Mouse (Mus musculus) embryonic facial prominence, embryonic 12.5 days (tissue): ENCODE results near the gene 2810004N23Rik. TPM values are rescaled to one million over a fixed set of nuclear protein-coding genes. Genes with fewer than 3 reads are reported as not detected.
"Not testable (repeated sequence)": the region's sequence is repeated elsewhere in the genome, so short reads cannot be mapped to it uniquely, and the experiment has no call there.

Experiments used
- ATAC-seq: fragments of 200-750 bp; cut with Nextera tagmentation; 2 replicates; pipeline ENCODE4 v1.8.0; 2017; ENCODE audit not compliant: insufficient number of reproducible peaks, insufficient read depth, low FRiP score, low TSS enrichment
- H3K27ac ChIP-seq: fragments of 300-500 bp; sonication (generic); 2 replicates; pipeline ENCODE4 v1.5.1; 2016; ENCODE audit warnings: mild to moderate bottlenecking
- H3K27me3 ChIP-seq: fragments of 300-500 bp; sonication (generic); 2 replicates; pipeline ENCODE4 v1.6.1; 2016; ENCODE audit warnings: mild to moderate bottlenecking, moderate library complexity
- H3K36me3 ChIP-seq: fragments of 300-500 bp; sonication (generic); 2 replicates; pipeline ENCODE4 v1.6.1; 2016; ENCODE audit warnings: mild to moderate bottlenecking
- H3K4me1 ChIP-seq: fragments of 300-500 bp; sonication (generic); 2 replicates; pipeline ENCODE4 v1.6.1; 2016
- H3K4me2 ChIP-seq: fragments of 300-500 bp; sonication (generic); replicated peaks from 2 replicates; pipeline ENCODE4 v1.6.1; 2016; ENCODE audit warnings: mild to moderate bottlenecking, moderate library complexity
- H3K4me3 ChIP-seq: fragments of 300-500 bp; sonication (generic); 2 replicates; pipeline ENCODE4 v1.5.1; 2016; ENCODE audit warnings: mild to moderate bottlenecking
- H3K9ac ChIP-seq: fragments of 300-500 bp; sonication (generic); 2 replicates; pipeline ENCODE4 v1.6.1; 2016; ENCODE audit warnings: mild to moderate bottlenecking, moderate library complexity
- H3K9me3 ChIP-seq: fragments of 300-500 bp; sonication (generic); 2 replicates; pipeline ENCODE4 v1.6.1; 2016; ENCODE audit warnings: mild to moderate bottlenecking, moderate library complexity
- WGBS: fragments of 180-500 bp; shearing (Covaris S2); methylation state at CpG from one replicate; pipeline ENCODE4 v1.1.7; 2016; 5-methylcytosine and 5-hydroxymethylcytosine counted together
- polyA plus RNA-seq: library from polyadenylated mRNA; unstranded; fragments of >200 nt; fragmentation: Nextera tagmentation; extraction: Ambion mirVana; gene quantifications from 2 replicates; pipeline ENCODE4 v1.2.1, GENCODE M21; 2016

The 2810004N23Rik gene
- polyA plus RNA-seq, 1 experiment from 2014 or later = 53.5 TPM

DNA sequence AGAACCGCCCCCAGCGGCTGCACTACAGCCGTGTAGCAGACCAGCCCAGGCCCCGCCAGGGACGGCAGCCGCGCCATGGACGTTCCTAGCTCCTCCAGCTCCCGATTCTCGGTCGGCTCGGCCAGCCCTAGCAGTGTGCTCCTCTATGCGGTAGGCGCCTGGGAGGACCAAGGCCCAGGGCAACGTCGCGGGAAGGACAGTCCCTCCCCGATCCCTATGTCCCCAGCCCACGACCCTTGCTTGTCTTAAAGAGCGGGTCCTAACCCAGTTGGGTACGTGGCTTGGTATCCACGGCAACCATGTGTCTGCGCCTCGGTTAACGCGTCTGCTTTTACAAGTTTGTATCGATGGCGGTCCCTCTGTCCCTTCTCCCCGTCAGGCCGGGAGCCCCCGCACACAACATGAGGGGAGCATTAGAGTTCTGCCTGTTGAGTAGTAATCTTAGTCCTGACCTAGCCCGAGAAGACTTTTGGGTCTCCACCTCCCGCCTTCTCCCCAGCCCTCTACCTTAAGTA, 300 bp upstream of the 2810004N23Rik start:
- H3K9ac ChIP-seq = peak overlapping the region; percentile 91
- no peaks in the 10 kb centered on the region for H3K27me3 ChIP-seq
- ATAC-seq = peak; percentile 82; the same call in 1 of the 2 replicates
- H3K9me3 ChIP-seq = no peaks in the 10 kb centered on the region
- H3K27ac ChIP-seq = peak overlapping the region; percentile 93
- H3K4me3 ChIP-seq = peak overlapping the region; percentile 97
- peaks cover 11% of the 10 kb centered on the region for H3K4me1 ChIP-seq
- 1% methylated on average over 33 of the region's 33 CpGs for WGBS
- H3K36me3 ChIP-seq = peaks cover 27% of the 10 kb centered on the region
- H3K4me2 ChIP-seq = peak overlapping the region; percentile 79

DNA sequence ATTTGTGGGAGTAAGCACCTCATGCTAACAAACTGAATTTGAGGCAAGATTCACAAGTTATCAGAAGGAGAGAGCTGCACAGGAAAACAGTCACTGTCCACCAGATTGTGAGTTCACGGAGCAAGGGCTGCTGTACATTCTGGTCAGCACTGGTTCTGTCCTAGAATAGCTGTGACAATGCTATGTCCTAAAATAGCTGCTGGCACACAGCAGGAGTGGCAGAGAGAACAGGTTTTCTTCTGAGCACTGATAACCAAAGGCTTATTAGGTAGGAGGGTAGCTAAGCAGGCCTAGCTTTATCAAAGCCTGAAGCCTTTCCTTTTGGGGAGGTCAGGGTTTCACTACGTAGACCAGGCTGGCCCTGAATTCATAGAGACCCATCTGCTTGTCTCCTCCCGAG, 2.7 kb downstream of the 2810004N23Rik start:
- no peak for ATAC-seq
- H3K4me1 ChIP-seq = peaks cover 11% of the 10 kb centered on the region
- H3K4me3 ChIP-seq = no peak overlapping the region
- no peak overlapping the region for H3K9ac ChIP-seq
- H3K4me2 ChIP-seq = no peak overlapping the region
- no peaks in the 10 kb centered on the region for H3K9me3 ChIP-seq
- WGBS = 97% methylated on average over 3 of the region's 3 CpGs
- H3K27me3 ChIP-seq = no peaks in the 10 kb centered on the region
- peaks cover 53% of the 10 kb centered on the region for H3K36me3 ChIP-seq
- no peak overlapping the region for H3K27ac ChIP-seq

DNA sequence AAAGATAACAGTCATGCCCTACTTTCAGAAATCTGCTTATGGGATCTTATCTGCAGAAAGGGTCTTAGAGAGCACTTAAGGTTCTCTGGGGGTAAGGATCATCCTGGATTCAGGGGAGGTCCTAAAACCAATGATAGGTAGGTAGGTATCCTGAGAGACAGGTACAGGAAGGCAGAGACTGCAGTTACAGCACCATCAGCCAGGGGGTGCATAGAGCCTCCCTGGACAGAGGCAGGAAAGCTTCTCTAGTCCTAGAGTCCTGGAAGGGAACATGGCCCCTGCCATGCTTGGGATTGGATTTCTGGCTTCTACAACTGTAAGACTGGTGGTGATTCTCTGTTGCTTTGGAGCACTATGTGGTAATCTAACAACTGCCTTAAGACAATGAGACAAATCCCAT, 3.5 kb downstream of the 2810004N23Rik start:
- no peaks in the 10 kb centered on the region for H3K27me3 ChIP-seq
- H3K36me3 ChIP-seq = peaks cover 60% of the 10 kb centered on the region
- no peak overlapping the region for H3K27ac ChIP-seq
- H3K4me1 ChIP-seq = peaks cover 11% of the 10 kb centered on the region
- H3K9ac ChIP-seq = no peak overlapping the region
- ATAC-seq = no peak
- no peak overlapping the region for H3K4me3 ChIP-seq
- no peak overlapping the region for H3K4me2 ChIP-seq
- no peaks in the 10 kb centered on the region for H3K9me3 ChIP-seq

DNA sequence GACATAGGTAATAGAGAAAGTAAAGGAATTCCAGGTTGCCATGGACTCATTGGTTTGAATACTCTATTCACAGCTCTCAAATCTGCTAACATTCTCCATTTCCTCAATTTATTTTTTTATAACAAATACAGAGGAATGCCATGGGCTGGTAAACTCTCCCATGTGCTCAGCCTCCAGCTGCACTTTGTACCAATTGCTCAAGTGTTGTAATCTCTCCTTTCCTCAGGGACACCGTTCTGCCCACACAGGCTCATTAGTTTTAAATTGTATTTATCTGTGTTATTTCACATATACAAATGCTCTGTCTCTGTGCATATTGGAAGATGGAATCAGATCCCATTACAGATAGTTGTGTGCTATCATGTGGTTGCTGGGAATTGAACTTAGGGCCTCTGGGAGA, 9.4 kb downstream of the 2810004N23Rik start:
- peaks cover 61% of the 10 kb centered on the region for H3K36me3 ChIP-seq
- H3K27me3 ChIP-seq = no peaks in the 10 kb centered on the region
- H3K9ac ChIP-seq = no peak overlapping the region
- H3K4me1 ChIP-seq = no peaks in the 10 kb centered on the region
- 95% methylated on average over 1 of the region's 1 CpGs for WGBS
- H3K27ac ChIP-seq = no peak overlapping the region
- no peak for ATAC-seq
- H3K4me3 ChIP-seq = no peak overlapping the region
- H3K4me2 ChIP-seq = no peak overlapping the region
- no peaks in the 10 kb centered on the region for H3K9me3 ChIP-seq

DNA sequence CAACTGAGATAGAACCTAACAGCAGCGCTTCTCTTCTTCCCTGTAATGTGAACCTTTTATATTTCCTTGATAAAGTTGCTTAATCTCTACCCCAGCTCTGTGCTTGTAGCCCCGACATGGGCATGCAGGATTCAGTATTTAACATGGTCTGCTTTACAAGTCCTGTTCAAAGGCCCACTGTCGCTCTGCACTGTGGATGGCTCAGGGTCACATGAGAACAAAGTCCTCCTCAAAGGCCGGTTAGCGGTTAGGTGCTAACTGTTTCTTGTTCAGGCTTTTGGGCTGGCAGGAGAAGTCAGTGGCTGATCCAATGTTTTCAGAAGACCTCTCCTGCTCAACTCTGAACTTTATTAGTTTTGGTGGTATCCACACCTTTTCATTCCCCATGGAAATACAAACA, 17.3 kb downstream of the 2810004N23Rik start:
- no peak overlapping the region for H3K9ac ChIP-seq
- 92% methylated on average over 5 of the region's 5 CpGs for WGBS
- H3K27me3 ChIP-seq = no peaks in the 10 kb centered on the region
- no peaks in the 10 kb centered on the region for H3K4me1 ChIP-seq
- no peak overlapping the region for H3K27ac ChIP-seq
- no peak overlapping the region for H3K4me2 ChIP-seq
- no peaks in the 10 kb centered on the region for H3K9me3 ChIP-seq
- ATAC-seq = no peak
- H3K4me3 ChIP-seq = no peak overlapping the region
- peaks cover 32% of the 10 kb centered on the region for H3K36me3 ChIP-seq

DNA sequence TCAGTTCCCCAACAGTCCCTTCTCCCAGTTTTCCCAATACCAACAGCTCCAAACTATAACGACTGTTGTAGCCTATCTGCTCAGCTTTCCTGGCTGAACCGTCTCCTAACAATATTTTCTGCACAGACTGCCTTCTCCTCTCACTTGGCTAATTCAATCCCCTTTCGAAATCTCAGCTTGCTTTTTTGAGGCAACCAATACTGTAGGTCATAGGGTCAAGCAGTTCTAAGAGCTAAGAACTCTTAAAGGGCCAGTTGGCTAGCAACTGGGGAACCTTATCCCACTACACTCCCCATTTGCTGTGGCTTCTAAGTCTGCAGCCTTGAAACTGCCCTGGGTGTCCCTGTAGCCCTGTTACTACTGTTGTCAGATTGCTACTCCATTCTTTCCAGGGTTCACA, 17.8 kb downstream of the 2810004N23Rik start:
- no peaks in the 10 kb centered on the region for H3K4me1 ChIP-seq
- ATAC-seq = no peak
- H3K27me3 ChIP-seq = no peaks in the 10 kb centered on the region
- H3K36me3 ChIP-seq = peaks cover 37% of the 10 kb centered on the region
- H3K9me3 ChIP-seq = no peaks in the 10 kb centered on the region
- no peak overlapping the region for H3K4me2 ChIP-seq
- no peak overlapping the region for H3K4me3 ChIP-seq
- H3K27ac ChIP-seq = no peak overlapping the region
- H3K9ac ChIP-seq = no peak overlapping the region
- 71% methylated on average over 3 of the region's 3 CpGs for WGBS

DNA sequence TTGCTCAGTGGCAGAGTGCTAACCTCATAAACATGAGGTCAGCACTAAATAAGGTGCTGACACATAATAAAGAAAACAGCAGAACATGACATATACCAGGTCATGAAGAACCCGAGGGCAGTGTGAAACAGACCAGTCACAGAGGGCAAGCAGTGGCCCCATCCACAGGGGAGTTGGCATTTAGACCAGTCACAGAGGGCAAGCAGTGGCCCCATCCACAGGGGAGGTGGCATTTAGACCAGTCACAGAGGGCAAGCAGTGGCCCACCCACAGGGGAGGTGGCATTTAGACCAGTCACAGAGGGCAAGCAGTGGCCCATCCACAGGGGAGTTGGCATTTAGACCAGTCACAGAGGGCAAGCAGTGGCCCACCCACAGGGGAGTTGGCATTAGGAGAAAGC, 20.0 kb downstream of the 2810004N23Rik start:
- H3K9me3 ChIP-seq, H3K4me3 ChIP-seq, H3K4me2 ChIP-seq, ATAC-seq, H3K4me1 ChIP-seq, H3K27ac ChIP-seq, H3K9ac ChIP-seq, H3K27me3 ChIP-seq: not testable (repeated sequence)
- H3K36me3 ChIP-seq = peaks cover 58% of the 10 kb centered on the region
- 84% methylated on average over 1 of the region's 1 CpGs for WGBS

DNA sequence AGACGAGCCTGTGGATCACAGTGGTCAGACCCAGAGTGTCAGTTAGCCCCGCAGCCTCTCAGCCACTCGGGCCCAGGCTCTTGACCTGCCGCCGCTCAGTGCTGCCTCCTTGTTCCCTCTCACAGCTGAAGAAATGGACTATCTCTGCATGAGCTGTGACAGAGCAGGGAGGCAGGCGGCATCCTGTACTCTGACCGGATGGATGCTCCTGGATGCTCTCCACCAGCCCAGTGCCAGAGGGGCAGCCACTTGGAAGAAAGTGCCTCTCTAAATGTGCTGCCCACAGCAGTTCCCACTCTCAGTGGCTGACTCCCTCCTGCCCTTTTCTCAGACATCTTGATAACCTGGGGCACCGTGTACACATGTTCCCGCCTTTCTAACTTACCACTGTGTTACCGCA, 21.1 kb downstream of the 2810004N23Rik start:
- peaks cover 64% of the 10 kb centered on the region for H3K36me3 ChIP-seq
- no peak for ATAC-seq
- 90% methylated on average over 10 of the region's 10 CpGs for WGBS

DNA sequence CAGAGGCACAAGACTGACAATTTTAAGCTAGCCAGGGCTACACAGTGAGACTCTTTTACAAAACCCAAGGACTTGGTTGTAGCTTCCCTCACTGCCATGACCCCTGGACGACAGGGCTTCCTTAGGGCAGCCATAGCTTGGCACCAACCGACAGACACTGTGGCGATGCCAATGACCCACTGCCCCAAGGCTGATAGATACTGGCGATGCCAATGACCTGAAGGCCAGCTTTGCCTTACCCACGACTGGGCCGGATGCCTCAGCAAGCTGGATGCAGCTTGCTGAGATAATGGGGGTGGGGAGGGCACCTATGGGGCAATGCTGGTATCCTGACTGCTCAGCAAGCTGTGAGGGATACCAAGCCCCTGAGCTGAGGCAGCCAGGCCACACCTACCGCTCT, 22.0 kb downstream of the 2810004N23Rik start:
- no peaks in the 10 kb centered on the region for H3K4me1 ChIP-seq
- no peak for ATAC-seq
- no peaks in the 10 kb centered on the region for H3K9me3 ChIP-seq
- H3K27me3 ChIP-seq = no peaks in the 10 kb centered on the region
- H3K27ac ChIP-seq = no peak overlapping the region
- peaks cover 64% of the 10 kb centered on the region for H3K36me3 ChIP-seq
- H3K4me3 ChIP-seq = no peak overlapping the region
- H3K4me2 ChIP-seq = no peak overlapping the region
- WGBS = 95% methylated on average over 7 of the region's 7 CpGs
- no peak overlapping the region for H3K9ac ChIP-seq

More for the DNA sequence above, 21.1 kb downstream of the 2810004N23Rik start:
- Histone ChIP-seq H3K27me3 (no peaks in the 10 kb centered on the region), H3K9me3 (no peaks in the 10 kb centered on the region), H3K4me3 (no peak overlapping the region), H3K9ac (no peak overlapping the region), H3K27ac (no peak overlapping the region), H3K4me2 (no peak overlapping the region), H3K4me1 (no peaks in the 10 kb centered on the region)

DNA sequence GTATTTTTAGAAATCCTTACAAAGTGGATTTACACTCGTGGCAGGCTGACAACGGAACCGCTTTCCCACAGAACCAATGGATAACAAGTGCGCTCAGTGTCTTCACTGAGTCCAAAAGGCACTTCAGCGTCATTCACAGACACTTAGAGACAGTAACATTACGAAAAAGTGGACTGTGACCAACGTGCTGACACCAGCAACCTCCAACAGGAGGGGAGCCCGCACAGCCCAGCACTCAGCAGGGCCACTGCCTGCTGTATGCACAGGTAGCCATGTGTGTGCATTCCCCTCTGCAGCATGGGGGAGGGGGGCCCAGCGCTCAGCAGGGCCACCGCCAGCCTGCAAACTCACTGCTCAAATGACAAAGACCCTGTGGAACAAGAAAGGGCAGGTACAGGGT, 23.5 kb downstream of the 2810004N23Rik start:
- Histone ChIP-seq H3K4me3 (no peak overlapping the region), H3K9ac (no peak overlapping the region), H3K4me2 (no peak overlapping the region), H3K36me3 (peaks cover 56% of the 10 kb centered on the region), H3K27ac (no peak overlapping the region), H3K27me3 (no peaks in the 10 kb centered on the region), H3K4me1 (no peaks in the 10 kb centered on the region), H3K9me3 (no peaks in the 10 kb centered on the region)
- no peak for ATAC-seq
- WGBS = 85% methylated on average over 10 of the region's 10 CpGs

DNA sequence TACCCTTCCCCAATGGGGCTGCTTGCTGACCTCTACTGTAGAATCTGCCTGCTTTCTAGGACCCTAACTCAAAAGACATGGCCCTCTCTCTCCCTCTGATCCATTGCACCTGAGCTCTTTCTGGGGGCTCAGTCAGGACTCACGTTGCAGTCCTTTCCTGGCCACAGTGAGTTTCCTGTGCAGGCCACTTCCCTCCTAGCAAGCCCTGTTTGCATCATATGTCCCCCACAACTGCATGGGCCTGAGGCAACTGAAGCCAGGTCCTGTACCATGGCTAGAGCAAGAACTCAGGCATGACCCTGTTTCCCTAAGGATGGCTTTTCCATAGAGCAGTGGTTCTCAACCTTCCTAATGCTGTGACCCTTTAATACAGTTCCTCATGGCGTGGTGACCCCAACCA, 25.0 kb downstream of the 2810004N23Rik start:
- 77% methylated on average over 2 of the region's 2 CpGs for WGBS

DNA sequence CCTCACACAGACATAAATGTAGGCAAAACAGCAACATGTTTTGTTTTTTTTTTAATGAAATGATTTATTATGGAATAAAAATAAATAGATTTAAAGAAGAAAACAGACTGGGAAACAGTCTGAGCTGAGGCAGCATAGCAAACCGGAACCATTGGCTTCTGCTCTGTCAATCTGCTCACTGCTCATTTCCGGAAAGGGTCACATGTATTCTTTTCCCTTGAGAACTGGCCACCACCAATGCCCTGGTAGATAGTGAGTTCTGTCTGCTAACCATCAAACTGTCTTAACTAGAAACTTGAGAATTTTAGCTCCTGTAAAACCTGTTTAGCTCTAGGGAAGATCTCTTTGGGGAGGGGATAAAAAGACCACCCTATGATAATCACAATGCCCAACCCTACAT, 26.0 kb downstream of the 2810004N23Rik start:
- H3K9me3 ChIP-seq = no peaks in the 10 kb centered on the region
- H3K27ac ChIP-seq = no peak overlapping the region
- no peak overlapping the region for H3K4me2 ChIP-seq
- WGBS = 81% methylated on average over 2 of the region's 2 CpGs
- H3K4me3 ChIP-seq = no peak overlapping the region
- no peak overlapping the region for H3K9ac ChIP-seq
- ATAC-seq = no peak
- H3K4me1 ChIP-seq = no peaks in the 10 kb centered on the region
- H3K27me3 ChIP-seq = no peaks in the 10 kb centered on the region
- H3K36me3 ChIP-seq = peaks cover 45% of the 10 kb centered on the region

More for the DNA sequence above, 25.0 kb downstream of the 2810004N23Rik start:
- Histone ChIP-seq H3K27me3 (no peaks in the 10 kb centered on the region), H3K4me3 (no peak overlapping the region), H3K9me3 (no peaks in the 10 kb centered on the region), H3K27ac (no peak overlapping the region), H3K4me2 (no peak overlapping the region), H3K9ac (no peak overlapping the region), H3K36me3 (peaks cover 48% of the 10 kb centered on the region), H3K4me1 (no peaks in the 10 kb centered on the region)
- ATAC-seq = no peak

DNA sequence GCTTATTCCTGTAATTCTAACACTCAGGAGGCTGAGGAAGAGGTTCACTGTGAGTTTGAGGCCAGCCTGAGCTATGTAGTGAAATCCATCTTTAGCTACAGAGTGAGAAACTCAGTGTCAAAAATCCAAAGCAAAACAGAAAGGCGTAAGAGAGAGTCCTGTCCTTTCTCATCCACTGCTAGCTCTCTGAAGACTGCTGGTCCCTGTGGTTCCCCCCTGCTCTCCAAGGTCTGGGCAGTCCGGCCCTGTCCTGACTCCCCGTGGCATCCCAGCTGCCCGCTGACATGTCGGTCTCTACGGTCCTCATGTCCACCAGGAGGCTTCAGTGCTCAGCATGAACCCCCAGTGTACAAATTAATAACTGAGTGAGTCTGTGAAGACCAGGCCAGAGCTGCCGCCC, 26.6 kb downstream of the 2810004N23Rik start:
- ATAC-seq = no peak
- no peak overlapping the region for H3K27ac ChIP-seq
- no peaks in the 10 kb centered on the region for H3K27me3 ChIP-seq
- H3K4me1 ChIP-seq = no peaks in the 10 kb centered on the region
- H3K4me3 ChIP-seq = no peak overlapping the region
- H3K9me3 ChIP-seq = no peaks in the 10 kb centered on the region
- H3K9ac ChIP-seq = no peak overlapping the region
- 90% methylated on average over 7 of the region's 7 CpGs for WGBS
- H3K4me2 ChIP-seq = no peak overlapping the region
- peaks cover 39% of the 10 kb centered on the region for H3K36me3 ChIP-seq
